Mouse (Mus musculus) adipose tissue, adult 10 weeks (tissue): ENCODE data around the gene Psmc2. TPM values are rescaled to one million over a fixed set of nuclear protein-coding genes. Genes with fewer than 3 reads are reported as not detected.

ENCODE experiments used
- polyA plus RNA-seq: library from polyadenylated mRNA; stranded (reverse); fragments of 350-450 nt; fragmentation: Illumina TruSeq; extraction: RNeasy Lipid Tissue Mini Kit (QIAGEN cat#74804); gene quantifications from one replicate; pipeline ENCODE4 v1.2.3, GENCODE M21; 2014; ENCODE audit warnings: low read depth, low replicate concordance

Psmc2 gene
- polyA plus RNA-seq, result 95.2 TPM

DNA sequence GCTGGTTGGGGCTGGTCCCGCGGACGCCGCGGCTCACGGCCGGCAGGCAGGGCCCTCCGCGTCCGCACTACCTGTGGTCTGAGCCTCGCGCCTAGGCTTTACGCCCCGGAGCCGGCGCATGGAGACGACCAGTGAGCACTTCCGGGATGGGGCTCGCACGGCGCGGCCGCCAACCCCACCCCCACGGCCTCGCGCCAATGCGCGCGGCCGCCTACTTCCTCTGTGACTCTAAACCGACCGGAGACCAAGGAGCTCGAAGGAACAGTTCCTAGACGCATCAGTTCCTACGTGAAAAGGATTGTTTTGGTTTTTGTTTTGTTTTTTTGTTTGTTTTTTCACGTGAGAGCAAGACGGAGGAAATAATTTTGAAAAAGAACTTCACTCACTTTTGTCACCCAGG is at the start of gene Psmc2, which contains the start of gene Dnajc2:
Psmc2 (plus strand) TSS at position 231 of the 400 bp plus-strand sequence.
Dnajc2 (minus strand) TSS at position 199 of the 400 bp plus-strand sequence.

DNA sequence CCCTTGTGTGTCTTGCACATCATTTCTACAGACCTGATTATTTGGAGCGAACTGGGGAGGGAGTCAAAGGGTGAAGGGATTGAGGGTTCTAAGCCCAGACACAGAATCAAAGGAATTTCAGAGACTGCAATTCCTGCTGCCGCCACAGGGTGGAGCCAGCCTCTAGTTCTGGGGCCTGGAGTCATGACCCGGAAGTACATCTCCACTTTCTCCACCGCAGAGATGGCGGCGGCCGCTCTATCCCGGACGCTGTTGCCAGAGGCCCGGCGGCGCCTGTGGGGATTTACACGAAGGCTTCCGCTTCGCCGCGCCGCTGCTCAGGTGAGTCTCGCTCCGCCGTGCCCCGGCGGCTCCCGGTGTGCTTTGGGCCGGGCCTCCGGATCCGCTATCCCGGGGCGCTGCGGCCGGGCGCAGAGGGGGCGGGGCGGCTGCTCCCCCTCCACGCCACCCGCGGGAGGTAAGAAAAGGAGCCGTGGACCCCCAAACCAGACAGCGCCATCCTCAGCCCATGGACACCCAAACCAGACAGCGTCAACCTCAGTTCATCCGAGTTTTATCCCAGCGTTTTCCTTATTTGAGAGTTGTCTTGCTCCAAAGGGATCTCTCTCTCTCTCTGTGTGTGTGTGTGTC is 48.0 kb upstream of the Psmc2 start, which contains the start of gene Pmpcb:
Pmpcb (plus strand) TSS at position 186 of the 630 bp plus-strand sequence.

Other genes starting within 250 kb of the Psmc2 start
- 9.4 TPM for gene Lrrc17, start 241.7 kb upstream of the Psmc2 start, polyA plus RNA-seq
- gene Fbxl13, start 139.6 kb upstream of the Psmc2 start, polyA plus RNA-seq, result 2.6 TPM
- 32.8 TPM for gene Armc10, start 139.5 kb upstream of the Psmc2 start, polyA plus RNA-seq
- 16.5 TPM for gene Napepld, start 83.9 kb upstream of the Psmc2 start, polyA plus RNA-seq
- gene Pmpcb, start 48.1 kb upstream of the Psmc2 start, polyA plus RNA-seq, result 64.1 TPM
- 25.0 TPM for gene Dnajc2, start within 50 bp of the Psmc2 start, polyA plus RNA-seq
- not detected for gene Slc26a5, start 80.3 kb downstream of the Psmc2 start, polyA plus RNA-seq